Mouse (Mus musculus) cerebellum, adult 9-11 months (tissue): ENCODE measurements around the gene Elmo2.

Experiments used
- DNase-seq: peaks from one replicate; pipeline ENCODE4 v3.0.0; 2022

Elmo2 gene

GRCm38 (mm10) chr2:165321981-165322735 is 4.1 kb downstream of the Elmo2 start:
- peak; percentile 50 for DNase-seq

DNA sequence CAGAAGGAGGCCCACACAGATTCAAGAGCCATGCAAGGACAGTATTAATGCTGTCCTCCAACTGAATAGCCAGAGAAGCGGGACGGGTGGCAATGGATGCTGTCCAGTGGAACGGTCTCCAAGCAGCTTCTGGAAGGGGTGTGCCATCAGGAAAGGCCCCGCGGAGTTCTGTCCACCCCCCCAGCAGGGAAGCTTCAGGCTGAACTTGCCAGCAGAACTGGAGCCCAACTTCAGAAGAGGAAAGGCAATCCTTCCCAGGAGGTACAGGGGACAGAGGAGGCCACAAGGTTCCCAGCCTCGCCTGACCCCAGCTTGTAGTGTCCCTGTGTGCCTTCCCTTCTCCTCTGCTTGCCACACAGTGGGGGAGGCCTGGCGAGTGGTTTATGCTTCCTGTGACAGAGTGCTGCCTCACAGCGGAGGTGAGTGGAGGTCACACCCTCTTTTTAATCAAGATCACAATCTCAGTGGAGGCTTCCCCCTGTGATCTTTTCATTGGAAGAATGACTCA is 4.8 kb downstream of the Elmo2 start:
- DNase-seq, result peak; percentile 84

GRCm38 (mm10) chr2:165320531-165321150 is 5.6 kb downstream of the Elmo2 start:
- DNase-seq, result peak; percentile 72

DNA sequence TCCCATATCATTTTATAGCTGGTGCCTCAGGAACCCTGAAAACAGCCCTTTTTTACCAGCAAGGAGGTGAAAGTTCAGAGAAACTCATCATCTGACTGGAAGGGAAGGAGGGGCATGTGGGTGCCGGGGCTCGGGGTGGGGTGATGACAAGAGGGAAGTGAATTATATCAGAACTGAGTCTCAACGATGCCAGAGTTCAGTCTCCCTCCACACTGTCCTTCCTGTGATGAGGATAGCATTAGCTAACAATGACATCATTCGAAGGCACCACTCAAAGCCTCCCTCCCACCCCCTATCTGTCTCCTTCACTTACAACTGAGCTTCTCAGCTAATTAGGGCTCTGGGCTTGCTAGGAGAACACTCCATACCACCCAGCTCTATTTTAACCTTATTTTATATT is 6.8 kb downstream of the Elmo2 start:
- peak; percentile 25 for DNase-seq

DNA sequence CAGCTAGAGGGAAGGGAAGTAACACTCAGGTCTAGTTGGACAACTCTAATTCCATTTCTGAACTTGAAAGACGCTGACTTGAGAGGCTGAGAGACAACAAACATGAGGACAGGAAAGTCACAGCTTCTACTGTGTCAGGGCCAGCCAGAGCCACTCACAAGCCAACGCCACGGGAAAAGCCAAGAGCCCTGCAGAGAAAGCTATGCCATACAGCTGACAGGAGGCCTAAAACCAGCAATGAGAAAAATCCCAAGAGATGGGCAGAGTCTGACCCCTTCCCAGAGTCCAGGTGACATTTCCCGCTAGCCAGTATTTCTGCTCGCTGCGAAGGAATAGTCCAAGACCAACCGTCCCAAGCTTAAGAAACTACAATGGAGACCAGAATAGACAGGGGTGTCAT is 7.3 kb downstream of the Elmo2 start:
- peak; percentile 48 for DNase-seq

DNA sequence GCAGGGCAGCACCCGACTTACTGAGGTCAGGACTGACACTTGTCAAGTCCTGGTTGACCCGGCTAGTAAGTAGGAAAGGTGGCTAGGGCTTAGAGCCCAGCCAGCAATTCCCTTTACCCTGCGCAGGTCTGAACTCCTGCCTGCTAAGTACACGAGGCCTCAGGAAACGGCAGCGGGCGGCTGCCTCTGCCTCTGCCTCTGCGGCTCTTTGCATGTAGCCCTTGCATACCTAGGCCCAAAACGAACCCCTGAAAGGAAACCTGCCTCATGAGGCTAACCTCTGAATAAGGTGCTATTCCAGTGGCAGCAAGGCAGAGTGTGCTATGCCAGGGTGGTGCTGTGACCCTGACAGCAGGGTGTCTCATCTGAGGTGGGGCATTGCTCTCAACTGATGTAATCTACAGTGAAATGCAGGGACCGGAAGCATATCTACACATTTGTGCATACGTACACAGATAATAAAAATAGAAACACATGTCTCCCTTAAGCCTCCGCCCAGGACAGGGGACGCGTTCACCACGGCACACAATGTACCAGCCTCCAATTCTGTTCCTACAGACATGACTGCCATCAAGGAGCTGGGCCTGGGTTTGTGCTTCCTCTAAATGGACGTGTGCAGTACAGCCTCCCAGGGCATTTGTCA is 8.5 kb downstream of the Elmo2 start:
- no peak for DNase-seq

GRCm38 (mm10) chr2:165316837-165317473 is 9.3 kb downstream of the Elmo2 start:
- peak; percentile 68 for DNase-seq

DNA sequence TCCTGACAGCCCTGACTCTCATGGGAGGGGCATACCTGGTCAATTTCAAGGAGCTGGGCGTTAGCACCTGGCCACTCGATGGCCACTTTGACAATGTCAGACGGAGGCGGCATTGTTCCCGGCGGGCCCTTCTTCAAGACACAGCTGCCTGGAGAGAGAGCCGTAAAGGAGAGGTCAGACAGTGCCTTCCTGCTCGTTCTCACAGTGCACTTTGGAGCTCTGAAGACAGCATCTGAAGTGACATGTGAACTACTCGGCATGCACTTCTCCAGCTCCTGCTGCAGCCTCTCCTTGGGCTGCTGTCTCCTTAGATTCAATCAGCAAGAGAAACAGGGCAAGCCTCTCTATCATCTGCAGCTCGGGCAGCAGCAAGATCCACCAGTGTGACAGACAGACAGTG is 10.1 kb downstream of the Elmo2 start:
- DNase-seq, result no peak

- DNase-seq, result no peak
These were observed 12.1 kb downstream of the Elmo2 start for GRCm38 (mm10) chr2:165314197-165314596.

- peak; percentile 68 for DNase-seq
These were observed 13.9 kb downstream of the Elmo2 start for GRCm38 (mm10) chr2:165312381-165312780.

DNA sequence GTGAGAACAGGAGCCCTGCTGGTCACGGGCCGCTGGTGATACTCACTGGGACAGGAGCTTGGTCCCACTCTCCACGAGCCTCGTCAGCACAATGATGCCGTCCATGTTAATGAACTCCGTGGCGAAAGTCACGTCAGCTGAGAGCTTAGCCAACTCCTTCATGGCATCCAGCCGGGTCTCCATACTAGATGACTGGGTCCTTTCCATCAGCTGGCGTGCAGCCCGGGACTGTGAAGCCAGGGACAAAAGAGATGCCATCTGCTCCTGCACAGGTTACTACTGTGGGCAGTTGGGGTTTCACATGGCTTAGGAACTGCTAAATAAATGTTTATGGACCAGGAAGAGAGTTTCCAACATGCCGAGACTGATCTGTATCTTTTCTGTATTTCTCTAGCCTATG is 14.7 kb downstream of the Elmo2 start:
- peak; percentile 98 for DNase-seq

DNA sequence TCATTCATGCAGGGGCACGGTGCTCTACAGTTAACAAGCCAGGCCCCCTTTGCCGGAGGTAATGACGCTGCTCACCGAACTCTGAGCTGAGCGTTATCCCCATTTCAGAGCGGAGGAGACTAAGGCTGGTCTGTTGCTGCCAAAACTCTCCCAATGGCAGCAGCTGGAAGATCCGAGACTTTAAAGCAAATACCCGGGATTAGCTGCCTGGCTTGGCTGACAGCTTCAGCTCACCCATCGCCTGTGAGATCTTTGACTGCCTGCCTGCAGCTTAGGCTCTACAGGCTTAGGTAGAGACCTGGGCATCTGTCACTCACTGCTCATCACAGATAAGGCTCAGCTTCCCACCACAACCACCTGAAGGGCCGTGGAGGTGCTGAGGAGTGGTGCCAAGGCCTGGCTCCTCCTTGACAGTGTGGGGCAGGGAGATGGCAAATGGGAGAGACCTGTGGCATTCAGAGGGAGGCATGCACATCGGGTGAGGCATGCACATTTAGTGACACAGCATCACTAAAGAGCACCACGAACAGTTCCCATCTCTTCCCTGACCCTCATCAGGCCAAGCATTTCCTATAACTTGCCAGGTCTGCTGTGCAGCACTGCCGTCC is 15.4 kb downstream of the Elmo2 start:
- DNase-seq, result peak; percentile 75

- DNase-seq, result no peak
These were observed 18.5 kb downstream of the Elmo2 start for GRCm38 (mm10) chr2:165307801-165308200.

GRCm38 (mm10) chr2:165305438-165305837 is 20.8 kb downstream of the Elmo2 start:
- no peak for DNase-seq

DNA sequence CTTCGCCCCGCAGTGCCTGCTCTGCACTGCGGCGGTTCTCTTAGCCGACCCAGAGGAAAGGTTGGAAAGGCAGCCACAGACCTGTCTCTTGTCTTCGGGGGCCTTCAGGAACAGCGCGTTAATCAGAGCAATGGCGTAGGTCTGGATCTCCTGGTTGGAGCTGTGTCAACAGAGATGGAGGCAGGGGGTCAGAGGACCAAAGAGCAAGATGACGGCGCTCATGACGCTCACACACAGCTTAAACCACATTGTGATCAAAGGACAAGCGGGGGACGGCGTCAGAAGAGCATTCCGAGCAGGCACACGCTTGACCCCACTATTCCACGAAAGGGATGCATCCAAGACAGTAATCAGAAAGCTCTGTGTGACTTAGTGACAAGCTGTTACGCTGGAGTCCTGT is 21.5 kb downstream of the Elmo2 start:
- no peak for DNase-seq

- peak; percentile 76 for DNase-seq
These were observed 22.8 kb downstream of the Elmo2 start for GRCm38 (mm10) chr2:165303354-165304012.

GRCm38 (mm10) chr2:165301409-165301808 is 24.9 kb downstream of the Elmo2 start:
- no peak for DNase-seq

DNA sequence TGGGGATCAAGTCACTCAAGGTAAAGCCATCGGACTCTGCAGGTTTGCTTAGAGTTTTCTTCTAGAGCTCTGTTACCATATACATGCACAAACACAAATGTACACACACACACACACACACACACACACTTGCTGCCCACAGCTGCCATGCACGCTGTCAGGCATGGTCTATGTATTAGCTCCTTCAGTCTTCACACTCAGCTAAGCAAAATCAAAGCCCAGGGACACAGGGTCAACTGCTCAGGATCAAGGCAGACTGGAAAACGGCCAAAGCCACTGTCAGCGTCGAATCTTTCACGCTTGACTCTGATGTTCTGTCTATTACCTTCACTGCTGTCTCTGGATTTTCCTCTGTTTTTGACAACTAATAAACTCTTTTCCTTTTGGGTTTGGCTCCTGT is 25.4 kb downstream of the Elmo2 start:
- DNase-seq, result no peak

DNA sequence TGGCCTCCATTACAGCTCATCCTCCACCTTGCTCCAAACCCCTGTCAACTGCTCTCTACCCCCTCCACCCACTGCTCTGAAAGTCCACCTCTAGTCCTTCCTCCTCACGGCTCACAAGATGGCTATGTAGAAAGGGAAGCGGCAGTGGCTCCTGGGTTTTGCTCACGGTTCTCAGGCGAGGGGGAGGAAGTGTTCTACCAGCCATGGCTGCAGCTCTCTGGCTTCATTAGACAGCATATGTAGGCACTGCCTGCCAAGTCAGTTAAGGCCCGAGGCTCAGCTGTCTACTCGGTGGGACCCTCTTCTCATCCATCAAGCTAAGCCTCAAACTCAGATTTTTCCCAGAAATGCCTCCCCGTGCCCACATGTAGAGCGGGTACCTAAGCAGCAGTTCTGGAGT is 25.9 kb downstream of the Elmo2 start:
- DNase-seq, result peak; percentile 69

DNA sequence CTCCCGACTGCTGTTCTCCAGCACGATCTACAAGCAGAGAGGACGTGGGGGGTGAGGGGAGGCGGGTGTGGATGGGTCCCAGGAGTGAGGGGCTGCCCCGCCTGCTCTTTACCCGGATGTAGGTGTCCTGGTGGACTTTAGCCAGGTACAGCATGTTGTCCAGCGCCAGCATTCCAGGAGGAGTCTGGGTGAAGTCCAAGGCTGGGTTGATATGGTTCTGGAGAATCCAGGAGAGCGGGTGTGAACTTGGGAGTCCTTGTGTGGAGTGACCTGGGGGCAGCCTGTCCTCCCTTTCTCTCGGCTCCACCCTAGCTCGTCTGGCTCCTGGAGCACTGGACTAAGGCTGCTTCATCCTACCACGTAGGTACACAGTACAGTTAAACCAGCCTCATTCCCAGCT is 28.9 kb downstream of the Elmo2 start:
- no peak for DNase-seq

- DNase-seq, result no peak
These were observed 29.7 kb downstream of the Elmo2 start for GRCm38 (mm10) chr2:165296571-165296970.

DNA sequence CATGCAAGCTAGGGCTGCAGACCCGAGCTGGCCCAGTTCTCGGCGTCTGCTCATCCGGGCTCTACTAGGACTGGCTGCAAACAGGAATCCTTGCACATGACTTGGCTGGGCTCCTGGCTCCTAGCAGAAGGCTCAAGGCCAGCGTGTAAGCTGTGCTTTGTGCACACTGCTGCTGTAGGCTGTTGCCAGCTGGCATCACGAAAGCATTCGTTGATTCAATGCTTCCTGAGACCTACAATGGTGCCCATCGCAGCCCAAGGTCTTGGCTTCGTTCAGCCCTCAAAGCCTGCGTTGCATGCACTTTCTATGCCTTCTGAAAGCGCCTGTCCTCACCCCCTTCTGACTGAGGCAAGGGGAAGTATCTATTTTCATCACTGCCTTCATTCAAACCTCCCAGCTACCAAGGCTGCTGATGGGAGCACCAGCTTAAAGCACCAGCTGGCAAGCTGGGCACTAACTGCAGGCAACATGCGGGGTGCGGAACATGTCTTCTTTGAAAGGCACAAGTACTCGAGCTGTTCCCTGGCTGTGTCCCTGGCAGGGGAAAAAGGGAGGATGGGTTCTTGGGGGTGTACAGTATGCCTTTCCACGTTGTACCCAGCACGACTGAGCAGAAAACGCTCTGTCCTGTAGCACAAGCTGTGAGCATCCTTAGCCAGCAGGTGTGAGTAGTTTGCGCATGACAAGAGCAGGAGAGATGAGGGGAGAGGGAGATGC is 37.8 kb downstream of the Elmo2 start:
- peak; percentile 95 for DNase-seq
